Mouse (Mus musculus) midbrain, postnatal 0 days (tissue): ENCODE measurements around the gene Agmat. TPM values are rescaled to one million over a fixed set of nuclear protein-coding genes. Genes with fewer than 3 reads are reported as not detected.

ENCODE experiments used
- ATAC-seq: fragments of 200-750 bp; cut with Nextera tagmentation; 2 replicates; pipeline ENCODE4 v1.8.0; 2017; ENCODE audit warnings: moderate number of reproducible peaks, mild to moderate bottlenecking, moderate TSS enrichment, moderate library complexity; ENCODE audit not compliant: low FRiP score
- DNase-seq: peaks from one replicate; pipeline ENCODE4 v3.0.0-alpha.2; 2015; ENCODE audit warnings: low spot score
- H3K27ac ChIP-seq: fragments of 300-500 bp; sonication (generic); 2 replicates; pipeline ENCODE4 v1.5.1; 2014; ENCODE audit warnings: low read depth, mild to moderate bottlenecking, low read length, mixed read lengths
- H3K27me3 ChIP-seq: fragments of 300-500 bp; sonication (generic); 2 replicates; pipeline ENCODE4 v1.6.1; 2014; ENCODE audit warnings: low read length, control low read depth, mixed read lengths; ENCODE audit not compliant: insufficient read depth
- H3K36me3 ChIP-seq: fragments of 300-500 bp; sonication (generic); 2 replicates; pipeline ENCODE4 v1.6.1; 2014; ENCODE audit warnings: low read length, control low read depth, mixed read lengths; ENCODE audit not compliant: insufficient read depth
- H3K4me1 ChIP-seq: fragments of 300-500 bp; sonication (generic); 2 replicates; pipeline ENCODE4 v1.6.1; 2014; ENCODE audit warnings: mild to moderate bottlenecking, control low read depth, antibody characterized with exemption, low read length, mixed read lengths; ENCODE audit not compliant: insufficient read depth
- H3K4me2 ChIP-seq: fragments of 300-500 bp; sonication (generic); 2 replicates; pipeline ENCODE4 v1.6.1; 2014; ENCODE audit warnings: low read depth, mild to moderate bottlenecking, low read length, mixed read lengths; ENCODE audit not compliant: poor library complexity, severe bottlenecking
- H3K4me3 ChIP-seq: fragments of 300-500 bp; sonication (generic); 2 replicates; pipeline ENCODE4 v1.5.1; 2014; ENCODE audit warnings: low read depth, mild to moderate bottlenecking, low read length, moderate library complexity
- H3K9ac ChIP-seq: fragments of 300-500 bp; sonication (generic); replicated peaks from 2 replicates; pipeline ENCODE4 v1.6.1; 2014; ENCODE audit warnings: mild to moderate bottlenecking, low read length, moderate library complexity, mixed read lengths; ENCODE audit not compliant: poor library complexity, severe bottlenecking
- H3K9me3 ChIP-seq: fragments of 300-500 bp; sonication (generic); 2 replicates; pipeline ENCODE4 v1.6.1; 2016; ENCODE audit warnings: low read length, control low read depth
- CTCF ChIP-seq: IDR thresholded peaks from 2 replicates; pipeline ENCODE4 v1.5.1; 2016; ENCODE audit warnings: antibody characterized with exemption, mild to moderate bottlenecking
- WGBS: fragments of 180-500 bp; shearing (Covaris S2); extraction: QIAGEN DNeasy Blood & Tissue Kit; methylation state at CpG from one replicate; pipeline ENCODE4 v1.1.7; 2014; 5-methylcytosine and 5-hydroxymethylcytosine counted together
- polyA plus RNA-seq: library from polyadenylated mRNA; unstranded; fragments of >200 nt; fragmentation: Nextera tagmentation; extraction: Ambion mirVana; gene quantifications from 2 replicates; pipeline ENCODE4 v1.2.1, GENCODE M21; 2015
- total RNA-seq: library from RNA; depleted of rRNA; stranded (reverse); fragments of >200 nt; gene quantifications from 2 replicates; pipeline ENCODE4 v1.2.3, GENCODE M21; 2014

The Agmat gene
- total and polyA plus RNA-seq, 2 experiments from 2014 or later = not detected

GRCm38 (mm10) chr4:141793282-141794151, 47.0 kb downstream of the Agmat start, which contains the start of gene Casp9:
TSS of gene Casp9 (plus strand) at chr4:141793612.
- Histone ChIP-seq H3K4me3 (peak within 1 kb of the TSS; percentile 68), H3K36me3 (peaks cover 12% of the 10 kb centered on the region), H3K9me3 (no peaks in the 10 kb centered on the region), H3K27me3 (no peaks in the 10 kb centered on the region), H3K4me2 (peak within 1 kb of the TSS; percentile 52), H3K9ac (peak within 1 kb of the TSS; percentile 83), H3K4me1 (peaks cover 7% of the 10 kb centered on the region; the same call in 1 of the 2 replicates), H3K27ac (peak within 1 kb of the TSS; percentile 92)
- peak; percentile 78 for ATAC-seq
- under 1% methylated on average over 60 of the region's 80 CpGs for WGBS
- DNase-seq = peak; percentile 95
- peak; percentile 11; the same call in 1 of the 2 replicates for TF ChIP-seq CTCF

GRCm38 (mm10) chr4:141794152-141794535, 47.7 kb downstream of the Agmat start:
- no peak; the same call in 1 of the 2 replicates for TF ChIP-seq CTCF
- H3K36me3 ChIP-seq = peaks cover 12% of the 10 kb centered on the region
- peaks cover 7% of the 10 kb centered on the region; the same call in 1 of the 2 replicates for H3K4me1 ChIP-seq
- H3K27me3 ChIP-seq = no peaks in the 10 kb centered on the region
- H3K4me3 ChIP-seq = peak overlapping the region; percentile 68
- DNase-seq = no peak
- no peaks in the 10 kb centered on the region for H3K9me3 ChIP-seq
- peak overlapping the region; percentile 83 for H3K9ac ChIP-seq
- H3K27ac ChIP-seq = peak overlapping the region; percentile 92
- WGBS = 10% methylated on average over 5 of the region's 5 CpGs
- no peak for ATAC-seq
- peak overlapping the region; percentile 52 for H3K4me2 ChIP-seq

GRCm38 (mm10) chr4:141796356-141796755, 49.9 kb downstream of the Agmat start:
- H3K4me2 ChIP-seq = no peak overlapping the region
- H3K4me3 ChIP-seq = no peak overlapping the region
- ATAC-seq (no peak), DNase-seq (no peak)
- H3K27ac ChIP-seq = no peak overlapping the region
- H3K9ac ChIP-seq = no peak overlapping the region
- peaks cover 7% of the 10 kb centered on the region; the same call in 1 of the 2 replicates for H3K4me1 ChIP-seq
- no peaks in the 10 kb centered on the region for H3K27me3 ChIP-seq
- 86% methylated on average over 7 of the region's 7 CpGs for WGBS
- H3K36me3 ChIP-seq = peaks cover 12% of the 10 kb centered on the region
- no peaks in the 10 kb centered on the region for H3K9me3 ChIP-seq
- no peak for TF ChIP-seq CTCF

DNA sequence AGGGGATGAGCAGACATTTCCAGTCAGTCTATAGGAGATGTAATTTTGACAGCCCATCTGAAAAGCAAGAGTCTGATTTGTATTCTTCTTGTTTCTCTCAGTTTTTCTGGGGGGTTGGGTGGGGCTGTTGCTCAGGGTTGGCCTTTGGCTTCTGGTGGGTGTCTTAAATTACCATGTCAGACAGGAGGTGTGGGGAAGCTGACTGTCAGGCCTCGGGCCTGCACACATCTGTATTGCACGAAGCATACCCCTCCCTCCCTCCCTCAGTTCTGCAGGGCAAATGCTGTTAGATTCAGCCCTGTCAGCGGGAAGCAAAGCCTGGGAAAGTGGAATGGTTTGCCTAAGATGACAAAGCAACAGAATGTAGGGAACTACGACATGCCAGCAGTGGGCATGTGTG, 50.5 kb downstream of the Agmat start:
- DNase-seq = no peak
- Histone ChIP-seq H3K36me3 (peaks cover 12% of the 10 kb centered on the region), H3K9ac (no peak overlapping the region), H3K4me3 (no peak overlapping the region), H3K27ac (no peak overlapping the region), H3K4me1 (peaks cover 7% of the 10 kb centered on the region; the same call in 1 of the 2 replicates), H3K9me3 (no peaks in the 10 kb centered on the region), H3K4me2 (no peak overlapping the region), H3K27me3 (no peaks in the 10 kb centered on the region)
- ATAC-seq = no peak
- no peak for TF ChIP-seq CTCF
- 89% methylated on average over 4 of the region's 4 CpGs for WGBS

DNA sequence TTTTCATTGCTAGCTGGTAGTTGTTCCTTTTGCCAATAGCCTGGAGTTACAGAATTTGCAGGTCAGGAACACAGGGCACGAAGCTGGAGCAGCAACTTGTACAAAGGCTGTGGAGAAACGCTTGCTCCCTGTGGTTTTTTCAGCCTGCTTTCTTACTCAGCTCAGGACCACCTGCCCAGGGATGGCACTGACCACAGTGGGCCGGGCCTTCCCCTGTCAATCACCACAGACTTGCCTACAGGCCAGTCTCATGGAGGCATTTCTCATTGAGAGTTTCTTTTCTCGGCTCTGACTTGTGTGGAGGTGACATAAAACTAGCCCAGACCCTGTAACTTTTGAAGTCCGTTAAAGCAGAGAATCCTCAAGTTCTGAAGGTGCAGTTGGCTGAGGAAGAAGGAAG, 51.1 kb downstream of the Agmat start:
- 91% methylated on average over 5 of the region's 5 CpGs for WGBS

GRCm38 (mm10) chr4:141804105-141804504, 57.6 kb downstream of the Agmat start:
- ATAC-seq = no peak
- TF ChIP-seq CTCF = 0 out of 2 replicates have a peak, but pooled peaks have one; percentile 3
- Histone ChIP-seq H3K4me2 (no peak overlapping the region), H3K27ac (no peak overlapping the region), H3K4me3 (no peak overlapping the region), H3K27me3 (no peaks in the 10 kb centered on the region), H3K9me3 (no peaks in the 10 kb centered on the region), H3K4me1 (no peaks in the 10 kb centered on the region), H3K9ac (no peak overlapping the region), H3K36me3 (peaks cover 52% of the 10 kb centered on the region)
- DNase-seq = no peak
- WGBS = 84% methylated on average over 4 of the region's 4 CpGs

More for the DNA sequence above, 51.1 kb downstream of the Agmat start:
- no peak for DNase-seq
- Histone ChIP-seq H3K27ac (no peak overlapping the region), H3K9me3 (no peaks in the 10 kb centered on the region), H3K9ac (no peak overlapping the region), H3K36me3 (peaks cover 12% of the 10 kb centered on the region), H3K4me2 (no peak overlapping the region), H3K27me3 (no peaks in the 10 kb centered on the region), H3K4me1 (peaks cover 7% of the 10 kb centered on the region; the same call in 1 of the 2 replicates), H3K4me3 (no peak overlapping the region)
- no peak for TF ChIP-seq CTCF
- ATAC-seq = no peak
